Mouse (Mus musculus) heart, embryonic 14.5 days (tissue): ENCODE data around the gene Dip2c. TPM values are rescaled to one million over a fixed set of nuclear protein-coding genes. Genes with fewer than 3 reads are reported as not detected.

Source experiments
- ATAC-seq: fragments of 200-750 bp; cut with Nextera tagmentation; 2 replicates; pipeline ENCODE4 v1.8.0; 2017; ENCODE audit warnings: low read depth, moderate TSS enrichment; ENCODE audit not compliant: insufficient number of reproducible peaks, insufficient read depth, low FRiP score
- H3K27ac ChIP-seq, 2 experiments: fragments of 200-500 bp in 1 of 2; fragments of 300-500 bp in 1 of 2; sonication (generic) in 1 of 2; replicated peaks in 1 of 2; 2 replicates each; pipeline ENCODE4 v1.5.1; 2012 to 2014; ENCODE audit warnings: low read depth in 2 of 2, low read length in 2 of 2, control low read depth in 1 of 2, mild to moderate bottlenecking in 1 of 2, mixed read lengths in 1 of 2; ENCODE audit not compliant: control insufficient read depth in 1 of 2, insufficient read depth in 1 of 2
- H3K27me3 ChIP-seq: fragments of 300-500 bp; sonication (generic); 2 replicates; pipeline ENCODE4 v1.6.1; 2014; ENCODE audit warnings: mild to moderate bottlenecking, low read length, control low read depth; ENCODE audit not compliant: control insufficient read depth, insufficient read depth
- H3K36me3 ChIP-seq: fragments of 300-500 bp; sonication (generic); 2 replicates; pipeline ENCODE4 v1.6.1; 2014; ENCODE audit warnings: mild to moderate bottlenecking, control low read depth, low read length, mixed read lengths; ENCODE audit not compliant: control insufficient read depth, insufficient read depth
- H3K4me1 ChIP-seq, 2 experiments: fragments of 200-500 bp in 1 of 2; fragments of 300-500 bp in 1 of 2; sonication (generic) in 1 of 2; 2 replicates each; pipeline ENCODE4 v1.6.1; 2012 to 2014; ENCODE audit warnings: low read length in 2 of 2, control low read depth in 1 of 2, mixed read lengths in 1 of 2; ENCODE audit not compliant: control insufficient read depth in 2 of 2, insufficient read depth in 2 of 2
- H3K4me2 ChIP-seq: fragments of 300-500 bp; sonication (generic); 2 replicates; pipeline ENCODE4 v1.6.1; 2014; ENCODE audit warnings: mild to moderate bottlenecking, low read length
- H3K4me3 ChIP-seq, 2 experiments: fragments of 200-500 bp in 1 of 2; fragments of 300-500 bp in 1 of 2; sonication (generic) in 1 of 2; 2 replicates each; pipeline ENCODE4 v1.5.1; 2012 to 2014; ENCODE audit warnings: low read length in 2 of 2, mild to moderate bottlenecking in 2 of 2, control low read depth in 1 of 2, low read depth in 1 of 2, moderate library complexity in 1 of 2; ENCODE audit not compliant: control insufficient read depth in 1 of 2, insufficient read depth in 1 of 2
- H3K9ac ChIP-seq: fragments of 300-500 bp; sonication (generic); 2 replicates; pipeline ENCODE4 v1.6.1; 2014; ENCODE audit warnings: mild to moderate bottlenecking, low read length
- H3K9me3 ChIP-seq: fragments of 300-500 bp; sonication (generic); 2 replicates; pipeline ENCODE4 v1.6.1; 2016; ENCODE audit warnings: low read length, control low read depth; ENCODE audit not compliant: control insufficient read depth
- WGBS: fragments of 180-500 bp; shearing (Covaris S2); extraction: QIAGEN DNeasy Blood & Tissue Kit; methylation state at CpG from one replicate; pipeline ENCODE4 v1.1.7; 2014; 5-methylcytosine and 5-hydroxymethylcytosine counted together
- polyA plus RNA-seq: library from polyadenylated mRNA; unstranded; fragments of >200 nt; fragmentation: Nextera tagmentation; extraction: Ambion mirVana; gene quantifications from 2 replicates; pipeline ENCODE4 v1.2.1, GENCODE M21; 2014

Dip2c gene
- polyA plus RNA-seq, 1 experiment from 2014 or later, result 11.0 TPM

GRCm38 (mm10) chr13:9663593-9663992, 387.3 kb downstream of the Dip2c start:
- no peak overlapping the region for H3K9ac ChIP-seq
- H3K4me2 ChIP-seq, result no peak overlapping the region
- 81% methylated on average over 1 of the region's 1 CpGs for WGBS
- no peaks in the 10 kb centered on the region for H3K27me3 ChIP-seq
- no peak for ATAC-seq
- no peaks in the 10 kb centered on the region for H3K4me1 ChIP-seq
- H3K4me3 ChIP-seq, result no peak overlapping the region
- H3K27ac ChIP-seq, result no peak overlapping the region
- H3K9me3 ChIP-seq, result no peaks in the 10 kb centered on the region
- peaks cover 44% of the 10 kb centered on the region for H3K36me3 ChIP-seq

GRCm38 (mm10) chr13:9667954-9668496, 391.7 kb downstream of the Dip2c start:
- Histone ChIP-seq H3K36me3 (peaks cover 15% of the 10 kb centered on the region), H3K4me3 (no peak overlapping the region), H3K27ac (no peak overlapping the region), H3K4me1 (no peaks in the 10 kb centered on the region), H3K4me2 (no peak overlapping the region), H3K27me3 (no peaks in the 10 kb centered on the region), H3K9me3 (no peaks in the 10 kb centered on the region), H3K9ac (no peak overlapping the region)
- ATAC-seq, result no peak
- WGBS, result 64% methylated on average over 7 of the region's 7 CpGs

- H3K27me3 ChIP-seq, result no peaks in the 10 kb centered on the region
- H3K4me1 ChIP-seq, result no peaks in the 10 kb centered on the region
- no peak overlapping the region for H3K4me3 ChIP-seq
- H3K9me3 ChIP-seq, result no peaks in the 10 kb centered on the region
- no peak overlapping the region for H3K27ac ChIP-seq
- WGBS, result 87% methylated on average over 5 of the region's 5 CpGs
- no peak overlapping the region for H3K9ac ChIP-seq
- ATAC-seq, result no peak
- H3K4me2 ChIP-seq, result no peak overlapping the region
- peaks cover 11% of the 10 kb centered on the region; the same call in 1 of the 2 replicates for H3K36me3 ChIP-seq
Measured at GRCm38 (mm10) chr13:9669246-9669645, 392.9 kb downstream of the Dip2c start.

- no peak overlapping the region for H3K27ac ChIP-seq
- H3K4me3 ChIP-seq, result no peak overlapping the region
- no peak for ATAC-seq
- H3K36me3 ChIP-seq, result no peaks in the 10 kb centered on the region
- no peak overlapping the region for H3K4me2 ChIP-seq
- H3K9me3 ChIP-seq, result 0 out of 2 replicates have a peak, but pooled peaks cover 9% of the 10 kb centered on the region
- WGBS, result 96% methylated on average over 1 of the region's 1 CpGs
- no peak overlapping the region for H3K9ac ChIP-seq
- no peaks in the 10 kb centered on the region for H3K27me3 ChIP-seq
- H3K4me1 ChIP-seq, result no peaks in the 10 kb centered on the region
Measured at GRCm38 (mm10) chr13:9674126-9674525, 397.8 kb downstream of the Dip2c start.

- Histone ChIP-seq H3K27me3 (no peaks in the 10 kb centered on the region), H3K27ac (no peak overlapping the region), H3K4me3 (no peak overlapping the region), H3K9me3 (no peaks in the 10 kb centered on the region), H3K36me3 (peaks cover 45% of the 10 kb centered on the region), H3K9ac (no peak overlapping the region), H3K4me1 (no peaks in the 10 kb centered on the region), H3K4me2 (no peak overlapping the region)
- ATAC-seq, result no peak
- 97% methylated on average over 3 of the region's 3 CpGs for WGBS
Measured at GRCm38 (mm10) chr13:9681492-9681891, 405.2 kb downstream of the Dip2c start.

DNA sequence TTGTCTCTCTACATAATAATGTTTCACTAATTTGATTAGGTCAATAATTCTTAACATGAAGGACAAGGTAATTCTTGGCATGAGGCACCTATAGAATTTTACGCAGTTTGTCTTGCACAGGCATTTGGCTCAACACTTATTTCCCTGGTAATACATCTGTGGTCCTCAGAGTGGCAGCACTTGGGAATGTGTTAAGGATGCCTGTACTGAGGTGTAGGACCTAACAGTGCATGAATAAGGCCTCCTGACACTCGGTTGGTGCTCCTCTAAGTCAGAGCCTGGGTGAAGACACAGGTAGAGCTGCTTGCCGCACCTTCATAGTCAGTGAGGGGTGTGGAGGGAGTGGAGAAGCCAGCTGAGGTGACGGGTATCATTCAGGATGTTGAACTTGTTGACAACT, 407.0 kb downstream of the Dip2c start:
- Histone ChIP-seq H3K27me3 (no peaks in the 10 kb centered on the region), H3K9me3 (no peaks in the 10 kb centered on the region), H3K4me3 (no peak overlapping the region), H3K36me3 (peaks cover 63% of the 10 kb centered on the region), H3K27ac (no peak overlapping the region), H3K4me2 (no peak overlapping the region), H3K9ac (no peak overlapping the region), H3K4me1 (no peaks in the 10 kb centered on the region)
- ATAC-seq, result no peak
- 88% methylated on average over 4 of the region's 4 CpGs for WGBS

DNA sequence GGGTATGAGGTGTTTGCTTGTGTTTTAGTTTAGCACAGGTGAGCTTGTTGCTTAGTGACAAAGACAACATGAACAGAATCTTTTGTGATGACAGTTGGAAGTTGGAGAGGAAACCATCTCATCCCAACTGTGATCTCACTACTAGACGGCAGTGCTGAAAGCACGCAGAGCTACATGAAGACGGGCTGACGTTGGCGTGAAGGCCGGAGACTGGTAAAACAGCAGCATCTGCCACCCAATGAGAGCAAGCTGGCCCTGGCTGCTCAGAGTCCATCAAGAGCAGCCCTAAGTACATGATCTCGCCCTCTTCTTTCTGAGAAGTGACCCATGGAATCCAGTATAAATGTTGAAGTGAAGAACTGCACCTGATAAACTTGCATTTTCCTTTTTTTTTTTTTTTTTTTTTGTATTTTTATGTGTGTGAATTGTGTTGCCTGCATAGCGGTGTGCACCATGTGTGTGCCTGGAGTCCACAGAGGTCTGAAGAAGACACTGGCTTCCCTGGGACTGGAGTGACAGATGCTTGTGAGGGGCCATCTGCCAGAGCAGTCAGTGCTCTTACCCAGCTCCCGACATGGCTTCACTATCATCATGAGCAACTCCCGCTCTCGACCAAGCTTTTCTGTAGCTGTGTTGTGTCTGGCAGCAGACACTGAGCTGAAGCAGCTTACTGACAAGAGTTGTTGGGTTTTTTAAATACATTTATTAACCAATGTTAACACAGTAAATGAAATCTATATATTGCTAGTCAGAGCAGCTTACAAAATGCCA, 408.0 kb downstream of the Dip2c start:
- no peaks in the 10 kb centered on the region for H3K4me1 ChIP-seq
- H3K4me2 ChIP-seq, result no peak overlapping the region
- peaks cover 73% of the 10 kb centered on the region for H3K36me3 ChIP-seq
- no peak for ATAC-seq
- no peaks in the 10 kb centered on the region for H3K9me3 ChIP-seq
- no peak overlapping the region for H3K27ac ChIP-seq
- H3K27me3 ChIP-seq, result no peaks in the 10 kb centered on the region
- WGBS, result 81% methylated on average over 11 of the region's 11 CpGs
- no peak overlapping the region for H3K4me3 ChIP-seq
- no peak overlapping the region for H3K9ac ChIP-seq

GRCm38 (mm10) chr13:9686261-9686660, 409.9 kb downstream of the Dip2c start:
- no peak overlapping the region for H3K4me3 ChIP-seq
- no peaks in the 10 kb centered on the region for H3K4me1 ChIP-seq
- no peak overlapping the region for H3K9ac ChIP-seq
- no peak overlapping the region for H3K27ac ChIP-seq
- no peaks in the 10 kb centered on the region for H3K9me3 ChIP-seq
- peaks cover 93% of the 10 kb centered on the region for H3K36me3 ChIP-seq
- WGBS, result 93% methylated on average over 7 of the region's 7 CpGs
- no peak overlapping the region for H3K4me2 ChIP-seq
- no peaks in the 10 kb centered on the region for H3K27me3 ChIP-seq
- ATAC-seq, result no peak
